Mouse (Mus musculus): ENCODE results near the gene Zfp637. TPM values are rescaled to one million over a fixed set of nuclear protein-coding genes. Genes with fewer than 3 reads are reported as not detected.

The Zfp637 gene
- polyA plus RNA-seq (2014; fragmentation: Nextera tagmentation; extraction: Ambion mirVana): 109 and 125 TPM in 2 replicates

GRCm38 (mm10) chr6:117840686-117841510, at the start of gene Zfp637:
Gene Zfp637, plus strand, starts transcription at chr6:117841180.
- Histone ChIP-seq H3K9me3 (ENCODE audit: control insufficient read depth, low read length) (no peaks in the 10 kb centered on the region), H3K9ac (ENCODE audit: low read length) (peak within 1 kb of the TSS; percentile 97), H3K4me1 (replicated peaks; ENCODE audit: control insufficient read depth, insufficient read depth, low read length) (peaks cover 7% of the 10 kb centered on the region; the same call in 1 of the 2 replicates), H3K4me3 (ENCODE audit: low read depth, low read length) (peak within 1 kb of the TSS; percentile 88), H3K36me3 (ENCODE audit: control insufficient read depth, insufficient read depth, low read length) (peaks cover 29% of the 10 kb centered on the region), H3K4me2 (ENCODE audit: low read length) (peak within 1 kb of the TSS; percentile 69), H3K27me3 (replicated peaks; ENCODE audit: control insufficient read depth, insufficient read depth, low read length) (no peaks in the 10 kb centered on the region), H3K27ac (ENCODE audit: low read depth) (peak within 1 kb of the TSS; percentile 88)
- WGBS: under 1% methylated on average over 66 of the region's 66 CpGs
- ATAC-seq (replicated peaks; ENCODE audit: low FRiP score, low TSS enrichment, low read depth) (peak; percentile 94), DNase-seq (ENCODE audit: low spot score) (peak; percentile 92)

- DNase-seq (ENCODE audit: low spot score): no peak
- H3K4me3 ChIP-seq (ENCODE audit: low read depth, low read length): no peak overlapping the region
- no peak overlapping the region for H3K4me2 ChIP-seq (ENCODE audit: low read length)
- no peaks in the 10 kb centered on the region for H3K27me3 ChIP-seq (replicated peaks; ENCODE audit: control insufficient read depth, insufficient read depth, low read length)
- ATAC-seq (replicated peaks; ENCODE audit: low FRiP score, low TSS enrichment, low read depth): no peak
- H3K9ac ChIP-seq (ENCODE audit: low read length): no peak overlapping the region
- 84% methylated on average over 3 of the region's 3 CpGs for WGBS
- no peaks in the 10 kb centered on the region for H3K36me3 ChIP-seq (ENCODE audit: control insufficient read depth, insufficient read depth, low read length)
- H3K27ac ChIP-seq (ENCODE audit: low read depth): no peak overlapping the region
- H3K9me3 ChIP-seq (ENCODE audit: control insufficient read depth, low read length): no peaks in the 10 kb centered on the region
- no peaks in the 10 kb centered on the region for H3K4me1 ChIP-seq (replicated peaks; ENCODE audit: control insufficient read depth, insufficient read depth, low read length)
Measured at GRCm38 (mm10) chr6:117795251-117795650, 45.7 kb upstream of the Zfp637 start.

GRCm38 (mm10) chr6:117800824-117801223, 40.2 kb upstream of the Zfp637 start:
- no peak overlapping the region for H3K9ac ChIP-seq (ENCODE audit: low read length)
- no peak overlapping the region for H3K4me3 ChIP-seq (ENCODE audit: low read depth, low read length)
- no peak overlapping the region for H3K4me2 ChIP-seq (ENCODE audit: low read length)
- WGBS: 91% methylated on average over 7 of the region's 7 CpGs
- DNase-seq (ENCODE audit: low spot score): no peak
- H3K36me3 ChIP-seq (ENCODE audit: control insufficient read depth, insufficient read depth, low read length): no peaks in the 10 kb centered on the region
- no peak overlapping the region for H3K27ac ChIP-seq (ENCODE audit: low read depth)
- H3K27me3 ChIP-seq (replicated peaks; ENCODE audit: control insufficient read depth, insufficient read depth, low read length): no peaks in the 10 kb centered on the region
- no peaks in the 10 kb centered on the region for H3K4me1 ChIP-seq (replicated peaks; ENCODE audit: control insufficient read depth, insufficient read depth, low read length)
- H3K9me3 ChIP-seq (ENCODE audit: control insufficient read depth, low read length): no peaks in the 10 kb centered on the region
- ATAC-seq (replicated peaks; ENCODE audit: low FRiP score, low TSS enrichment, low read depth): no peak

- H3K36me3 ChIP-seq (ENCODE audit: control insufficient read depth, insufficient read depth, low read length): no peaks in the 10 kb centered on the region
- no peaks in the 10 kb centered on the region for H3K9me3 ChIP-seq (ENCODE audit: control insufficient read depth, low read length)
- H3K27ac ChIP-seq (ENCODE audit: low read depth): no peak overlapping the region
- H3K27me3 ChIP-seq (replicated peaks; ENCODE audit: control insufficient read depth, insufficient read depth, low read length): no peaks in the 10 kb centered on the region
- H3K4me3 ChIP-seq (ENCODE audit: low read depth, low read length): no peak overlapping the region
- no peaks in the 10 kb centered on the region for H3K4me1 ChIP-seq (replicated peaks; ENCODE audit: control insufficient read depth, insufficient read depth, low read length)
- WGBS: 75% methylated on average over 6 of the region's 6 CpGs
- no peak for ATAC-seq (replicated peaks; ENCODE audit: low FRiP score, low TSS enrichment, low read depth)
- no peak overlapping the region for H3K4me2 ChIP-seq (ENCODE audit: low read length)
- no peak overlapping the region for H3K9ac ChIP-seq (ENCODE audit: low read length)
- no peak for DNase-seq (ENCODE audit: low spot score)
Measured at GRCm38 (mm10) chr6:117801801-117802200, 39.2 kb upstream of the Zfp637 start.

GRCm38 (mm10) chr6:117807756-117808155, 33.2 kb upstream of the Zfp637 start:
- no peak overlapping the region for H3K4me2 ChIP-seq (ENCODE audit: low read length)
- no peaks in the 10 kb centered on the region for H3K36me3 ChIP-seq (ENCODE audit: control insufficient read depth, insufficient read depth, low read length)
- no peak overlapping the region for H3K4me3 ChIP-seq (ENCODE audit: low read depth, low read length)
- WGBS: 88% methylated on average over 1 of the region's 1 CpGs
- no peaks in the 10 kb centered on the region for H3K4me1 ChIP-seq (replicated peaks; ENCODE audit: control insufficient read depth, insufficient read depth, low read length)
- H3K27ac ChIP-seq (ENCODE audit: low read depth): no peak overlapping the region
- no peaks in the 10 kb centered on the region for H3K9me3 ChIP-seq (ENCODE audit: control insufficient read depth, low read length)
- ATAC-seq (replicated peaks; ENCODE audit: low FRiP score, low TSS enrichment, low read depth) (no peak), DNase-seq (ENCODE audit: low spot score) (no peak)
- H3K9ac ChIP-seq (ENCODE audit: low read length): no peak overlapping the region
- no peaks in the 10 kb centered on the region for H3K27me3 ChIP-seq (replicated peaks; ENCODE audit: control insufficient read depth, insufficient read depth, low read length)

- Histone ChIP-seq H3K4me3 (ENCODE audit: low read depth, low read length) (no peak overlapping the region), H3K4me2 (ENCODE audit: low read length) (no peak overlapping the region), H3K27me3 (replicated peaks; ENCODE audit: control insufficient read depth, insufficient read depth, low read length) (no peaks in the 10 kb centered on the region), H3K9me3 (ENCODE audit: control insufficient read depth, low read length) (no peaks in the 10 kb centered on the region), H3K4me1 (replicated peaks; ENCODE audit: control insufficient read depth, insufficient read depth, low read length) (no peaks in the 10 kb centered on the region), H3K27ac (ENCODE audit: low read depth) (no peak overlapping the region), H3K9ac (ENCODE audit: low read length) (no peak overlapping the region), H3K36me3 (ENCODE audit: control insufficient read depth, insufficient read depth, low read length) (no peaks in the 10 kb centered on the region)
- WGBS: 88% methylated on average over 6 of the region's 6 CpGs
- DNase-seq (ENCODE audit: low spot score): no peak
- ATAC-seq (replicated peaks; ENCODE audit: low FRiP score, low TSS enrichment, low read depth): no peak
Measured at GRCm38 (mm10) chr6:117809816-117810215, 31.2 kb upstream of the Zfp637 start.

GRCm38 (mm10) chr6:117810717-117811116, 30.3 kb upstream of the Zfp637 start:
- 50% methylated on average over 4 of the region's 4 CpGs for WGBS
- Histone ChIP-seq H3K27me3 (replicated peaks; ENCODE audit: control insufficient read depth, insufficient read depth, low read length) (no peaks in the 10 kb centered on the region), H3K36me3 (ENCODE audit: control insufficient read depth, insufficient read depth, low read length) (no peaks in the 10 kb centered on the region), H3K4me1 (replicated peaks; ENCODE audit: control insufficient read depth, insufficient read depth, low read length) (no peaks in the 10 kb centered on the region), H3K4me2 (ENCODE audit: low read length) (no peak overlapping the region), H3K9me3 (ENCODE audit: control insufficient read depth, low read length) (no peaks in the 10 kb centered on the region), H3K4me3 (ENCODE audit: low read depth, low read length) (no peak overlapping the region), H3K9ac (ENCODE audit: low read length) (no peak overlapping the region), H3K27ac (ENCODE audit: low read depth) (no peak overlapping the region)
- no peak for DNase-seq (ENCODE audit: low spot score)
- no peak for ATAC-seq (replicated peaks; ENCODE audit: low FRiP score, low TSS enrichment, low read depth)

GRCm38 (mm10) chr6:117811256-117811655, 29.7 kb upstream of the Zfp637 start:
- Histone ChIP-seq H3K9ac (ENCODE audit: low read length) (no peak overlapping the region), H3K4me2 (ENCODE audit: low read length) (no peak overlapping the region), H3K4me3 (ENCODE audit: low read depth, low read length) (no peak overlapping the region), H3K36me3 (ENCODE audit: control insufficient read depth, insufficient read depth, low read length) (no peaks in the 10 kb centered on the region), H3K27me3 (replicated peaks; ENCODE audit: control insufficient read depth, insufficient read depth, low read length) (no peaks in the 10 kb centered on the region), H3K4me1 (replicated peaks; ENCODE audit: control insufficient read depth, insufficient read depth, low read length) (no peaks in the 10 kb centered on the region), H3K9me3 (ENCODE audit: control insufficient read depth, low read length) (no peaks in the 10 kb centered on the region), H3K27ac (ENCODE audit: low read depth) (no peak overlapping the region)
- 64% methylated on average over 5 of the region's 5 CpGs for WGBS
- DNase-seq (ENCODE audit: low spot score): no peak
- ATAC-seq (replicated peaks; ENCODE audit: low FRiP score, low TSS enrichment, low read depth): no peak

GRCm38 (mm10) chr6:117814681-117815080, 26.3 kb upstream of the Zfp637 start:
- ATAC-seq (replicated peaks; ENCODE audit: low FRiP score, low TSS enrichment, low read depth) (no peak), DNase-seq (ENCODE audit: low spot score) (no peak)
- Histone ChIP-seq H3K9ac (ENCODE audit: low read length) (no peak overlapping the region), H3K27me3 (replicated peaks; ENCODE audit: control insufficient read depth, insufficient read depth, low read length) (no peaks in the 10 kb centered on the region), H3K27ac (ENCODE audit: low read depth) (no peak overlapping the region), H3K36me3 (ENCODE audit: control insufficient read depth, insufficient read depth, low read length) (no peaks in the 10 kb centered on the region), H3K4me2 (ENCODE audit: low read length) (no peak overlapping the region), H3K4me1 (replicated peaks; ENCODE audit: control insufficient read depth, insufficient read depth, low read length) (no peaks in the 10 kb centered on the region), H3K9me3 (ENCODE audit: control insufficient read depth, low read length) (no peaks in the 10 kb centered on the region), H3K4me3 (ENCODE audit: low read depth, low read length) (no peak overlapping the region)

Measured in intestine, embryonic 14.5 days (tissue).